Mouse (Mus musculus) thymus, adult 2 months (tissue): ENCODE data around the gene Mcoln2. TPM values are rescaled to one million over a fixed set of nuclear protein-coding genes. Genes with fewer than 3 reads are reported as not detected.

Experiments used
- DNase-seq: peaks from one replicate; pipeline ENCODE4 v3.0.0; 2021
- H3K27ac ChIP-seq: fragments of 200-500 bp; 2 replicates; pipeline ENCODE4 v1.5.1; 2012; ENCODE audit warnings: low read length, control low read depth; ENCODE audit not compliant: control insufficient read depth, insufficient read depth
- H3K27me3 ChIP-seq: fragments of 200-500 bp; 2 replicates; pipeline ENCODE4 v1.6.1; 2012; ENCODE audit warnings: mild to moderate bottlenecking, low read length, moderate library complexity, mixed read lengths; ENCODE audit not compliant: control insufficient read depth, insufficient read depth
- H3K36me3 ChIP-seq: fragments of 200-500 bp; 2 replicates; pipeline ENCODE4 v1.6.1; 2012; ENCODE audit warnings: mild to moderate bottlenecking, low read length, moderate library complexity; ENCODE audit not compliant: control insufficient read depth, insufficient read depth
- H3K4me1 ChIP-seq: fragments of 200-500 bp; replicated peaks from 2 replicates; pipeline ENCODE4 v1.6.1; 2012; ENCODE audit warnings: low read length; ENCODE audit not compliant: control insufficient read depth, insufficient read depth
- H3K4me3 ChIP-seq: fragments of 200-500 bp; 2 replicates; pipeline ENCODE4 v1.5.1; 2012; ENCODE audit warnings: mild to moderate bottlenecking, low read length, control low read depth, moderate library complexity; ENCODE audit not compliant: control insufficient read depth, insufficient read depth
- CTCF ChIP-seq: fragments of 200-500 bp; IDR thresholded peaks from 2 replicates; pipeline ENCODE4 v1.5.1; 2012; ENCODE audit warnings: mild to moderate bottlenecking, control low read depth, low read length, moderate library complexity, borderline replicate concordance; ENCODE audit not compliant: control insufficient read depth, poor library complexity, insufficient read depth; ENCODE audit errors: extremely low read depth
- POLR2A ChIP-seq: fragments of 200-500 bp; IDR thresholded peaks from 2 replicates; pipeline ENCODE4 v1.6.1; 2012; ENCODE audit warnings: mild to moderate bottlenecking, low read length, control low read depth, moderate library complexity; ENCODE audit not compliant: control insufficient read depth, poor library complexity, insufficient read depth; ENCODE audit errors: extremely low read depth
- WGBS: fragments of 180-500 bp; shearing (Covaris S2); methylation state at CpG from one replicate; pipeline ENCODE4 v1.1.7; 2018; 5-methylcytosine and 5-hydroxymethylcytosine counted together
- polyA plus RNA-seq: library from polyadenylated mRNA; depleted of rRNA; stranded (reverse); fragments of >200 nt; gene quantifications from 2 replicates; pipeline ENCODE4 v1.2.3, GENCODE M21; 2012

Mcoln2 gene
- polyA plus RNA-seq, 1 experiment, result 3.5 TPM

- DNase-seq, result no peak
- WGBS, result 7% methylated on average over 8 of the region's 8 CpGs
- Histone ChIP-seq H3K4me3 (no peak overlapping the region), H3K27ac (no peak overlapping the region), H3K27me3 (no peaks in the 10 kb centered on the region), H3K36me3 (no peaks in the 10 kb centered on the region), H3K4me1 (peaks cover 52% of the 10 kb centered on the region)
- TF ChIP-seq CTCF, result no peak
- no peak for TF ChIP-seq POLR2A
Measured at GRCm38 (mm10) chr3:146152348-146152747, 2.7 kb downstream of the Mcoln2 start.

GRCm38 (mm10) chr3:146152913-146153312 is 3.3 kb downstream of the Mcoln2 start:
- 72% methylated on average over 2 of the region's 2 CpGs for WGBS
- no peak overlapping the region for H3K27ac ChIP-seq
- TF ChIP-seq POLR2A (no peak), CTCF (no peak)

GRCm38 (mm10) chr3:146153862-146154611 is 4.4 kb downstream of the Mcoln2 start:
- Histone ChIP-seq H3K27ac (no peak overlapping the region), H3K4me3 (no peak overlapping the region), H3K27me3 (no peaks in the 10 kb centered on the region), H3K36me3 (no peaks in the 10 kb centered on the region), H3K4me1 (peaks cover 53% of the 10 kb centered on the region)
- 23% methylated on average over 12 of the region's 12 CpGs for WGBS
- no peak for DNase-seq
- TF ChIP-seq CTCF, result no peak
- no peak for TF ChIP-seq POLR2A

More at GRCm38 (mm10) chr3:146152913-146153312, 3.3 kb downstream of the Mcoln2 start:
- H3K4me1 ChIP-seq, result peaks cover 54% of the 10 kb centered on the region
- no peak overlapping the region for H3K4me3 ChIP-seq
- H3K36me3 ChIP-seq, result no peaks in the 10 kb centered on the region
- H3K27me3 ChIP-seq, result no peaks in the 10 kb centered on the region
- no peak for DNase-seq

- WGBS, result 56% methylated on average over 13 of the region's 13 CpGs
- no peaks in the 10 kb centered on the region for H3K36me3 ChIP-seq
- peaks cover 46% of the 10 kb centered on the region for H3K4me1 ChIP-seq
- H3K27me3 ChIP-seq, result no peaks in the 10 kb centered on the region
- H3K27ac ChIP-seq, result peak overlapping the region; percentile 18; the same call in 1 of the 2 replicates
- TF ChIP-seq POLR2A, result no peak
- DNase-seq, result no peak
- H3K4me3 ChIP-seq, result no peak overlapping the region
Measured at GRCm38 (mm10) chr3:146155628-146156576, 6.3 kb downstream of the Mcoln2 start.

GRCm38 (mm10) chr3:146156811-146157210 is 7.2 kb downstream of the Mcoln2 start:
- peak overlapping the region; percentile 7; the same call in 1 of the 2 replicates for H3K27ac ChIP-seq
- TF ChIP-seq POLR2A, result no peak
- no peak for TF ChIP-seq CTCF

GRCm38 (mm10) chr3:146158039-146158438 is 8.4 kb downstream of the Mcoln2 start:
- WGBS, result 8% methylated on average over 4 of the region's 4 CpGs
- no peaks in the 10 kb centered on the region for H3K36me3 ChIP-seq
- no peaks in the 10 kb centered on the region for H3K27me3 ChIP-seq
- H3K27ac ChIP-seq, result no peak overlapping the region
- DNase-seq, result no peak
- no peak for TF ChIP-seq CTCF
- no peak for TF ChIP-seq POLR2A
- H3K4me3 ChIP-seq, result no peak overlapping the region
- H3K4me1 ChIP-seq, result peaks cover 29% of the 10 kb centered on the region

More at GRCm38 (mm10) chr3:146156811-146157210, 7.2 kb downstream of the Mcoln2 start:
- WGBS, result 56% methylated on average over 2 of the region's 2 CpGs
- Histone ChIP-seq H3K27me3 (no peaks in the 10 kb centered on the region), H3K36me3 (no peaks in the 10 kb centered on the region), H3K4me1 (peaks cover 39% of the 10 kb centered on the region), H3K4me3 (no peak overlapping the region)
- no peak for DNase-seq
